Mouse (Mus musculus) activated CD4-positive, CD25-positive, alpha-beta regulatory T cell, adult 9 weeks (primary cell): ENCODE measurements around the gene Cytip. TPM values are rescaled to one million over a fixed set of nuclear protein-coding genes. Genes with fewer than 3 reads are reported as not detected.

ENCODE experiments used
- polyA plus RNA-seq: library from polyadenylated mRNA; unstranded; fragments of 100-300 nt; shearing (Covaris generic); gene quantifications from one replicate; pipeline ENCODE4 v1.2.1, GENCODE M21; 2017

Gene Cytip
- polyA plus RNA-seq = 523 TPM

GRCm38 (mm10) chr2:58195346-58195745 lies at the start of gene Cytip:
Cytip (minus strand) TSS chr2:58195532.

Other genes starting within 250 kb of the Cytip start
- gene Galnt5, start 197.6 kb downstream of the Cytip start, polyA plus RNA-seq = not detected
- gene Ermn, start 142.7 kb downstream of the Cytip start, polyA plus RNA-seq = 0.51 TPM
- 0.18 TPM for gene Acvr1c, start 162.4 kb upstream of the Cytip start, polyA plus RNA-seq